Mouse (Mus musculus) lung, embryonic 14.5 days (tissue): ENCODE results near the gene Mucl3. TPM values are rescaled to one million over a fixed set of nuclear protein-coding genes. Genes with fewer than 3 reads are reported as not detected.
A peak's percentile ranks its signal among the peaks of the same experiment; 100 is the strongest.

Source experiments
- ATAC-seq: fragments of 200-750 bp; cut with Nextera tagmentation; 2 replicates; pipeline ENCODE4 v1.8.0; 2017; ENCODE audit warnings: mild to moderate bottlenecking, moderate TSS enrichment, moderate library complexity; ENCODE audit not compliant: insufficient read depth
- DNase-seq: peaks from one replicate; pipeline ENCODE4 v3.0.0-alpha.2; 2015
- H3K27ac ChIP-seq: fragments of 300-500 bp; sonication (generic); 2 replicates; pipeline ENCODE4 v1.5.1; 2014; ENCODE audit warnings: low read depth, mild to moderate bottlenecking, moderate library complexity
- H3K27me3 ChIP-seq: fragments of 300-500 bp; sonication (generic); 2 replicates; pipeline ENCODE4 v1.6.1; 2014; ENCODE audit warnings: low read length, control low read depth; ENCODE audit not compliant: insufficient read depth
- H3K36me3 ChIP-seq: fragments of 300-500 bp; sonication (generic); 2 replicates; pipeline ENCODE4 v1.6.1; 2014; ENCODE audit warnings: control low read depth; ENCODE audit not compliant: insufficient read depth
- H3K4me1 ChIP-seq: fragments of 300-500 bp; sonication (generic); 2 replicates; pipeline ENCODE4 v1.6.1; 2014; ENCODE audit warnings: antibody characterized with exemption, control low read depth; ENCODE audit not compliant: insufficient read depth
- H3K4me2 ChIP-seq: fragments of 300-500 bp; sonication (generic); 2 replicates; pipeline ENCODE4 v1.6.1; 2014; ENCODE audit warnings: mild to moderate bottlenecking
- H3K4me3 ChIP-seq: fragments of 300-500 bp; sonication (generic); 2 replicates; pipeline ENCODE4 v1.5.1; 2014; ENCODE audit warnings: low read depth, low read length
- H3K9ac ChIP-seq: fragments of 300-500 bp; sonication (generic); 2 replicates; pipeline ENCODE4 v1.6.1; 2014
- H3K9me3 ChIP-seq: fragments of 300-500 bp; sonication (generic); 2 replicates; pipeline ENCODE4 v1.6.1; 2016; ENCODE audit warnings: low read depth, low read length, control low read depth
- CTCF ChIP-seq: IDR thresholded peaks from 2 replicates; pipeline ENCODE4 v1.5.1; 2016; ENCODE audit warnings: antibody characterized with exemption, low read depth
- WGBS: fragments of 180-500 bp; shearing (Covaris S2); extraction: QIAGEN DNeasy Blood & Tissue Kit; methylation state at CpG from one replicate; pipeline ENCODE4 v1.1.7; 2014; 5-methylcytosine and 5-hydroxymethylcytosine counted together
- polyA plus RNA-seq: library from polyadenylated mRNA; unstranded; fragments of >200 nt; fragmentation: Nextera tagmentation; extraction: Ambion mirVana; gene quantifications from 2 replicates; pipeline ENCODE4 v1.2.1, GENCODE M21; 2014

The Mucl3 gene
- polyA plus RNA-seq, result 1.0 and 1.4 TPM in 2 replicates

DNA sequence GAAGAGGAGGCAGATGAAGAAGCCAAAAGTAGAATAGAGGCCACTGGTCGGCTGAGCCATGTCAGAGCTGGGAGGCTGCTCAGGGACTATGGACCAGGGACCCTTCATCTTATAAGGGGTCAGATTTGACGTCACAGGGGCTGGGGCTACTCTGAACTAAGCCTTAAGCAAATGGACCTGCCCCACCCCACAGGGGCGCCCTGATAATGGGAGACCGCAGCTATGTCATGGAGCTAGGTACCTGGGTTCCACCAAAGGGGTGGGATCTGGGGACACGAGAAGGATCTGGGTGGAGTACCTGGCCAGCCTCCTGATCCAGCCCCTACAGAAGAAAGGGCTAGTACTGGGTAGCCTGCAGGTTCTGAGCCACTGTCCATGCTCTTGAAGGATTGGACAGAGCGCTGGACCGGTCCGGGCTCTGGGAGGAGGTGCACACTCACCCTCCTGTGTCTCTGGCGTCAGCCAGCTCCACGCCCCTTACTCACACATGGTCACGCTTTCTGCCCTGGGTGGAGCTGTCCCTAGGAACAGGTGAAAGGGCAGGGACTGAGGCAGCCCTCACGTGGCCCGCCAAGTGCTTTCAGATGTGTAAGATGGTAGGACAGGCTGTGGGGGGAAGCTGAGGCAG is at the start of gene Mucl3:
Gene Mucl3 (minus strand): TSS at position 87 of the 628 bp plus-strand sequence.
- H3K9ac ChIP-seq, result no peak within 1 kb of the TSS
- ATAC-seq (no peak), DNase-seq (no peak)
- H3K36me3 ChIP-seq, result no peaks in the 10 kb centered on the region
- WGBS, result 69% methylated on average over 13 of the region's 13 CpGs
- H3K4me1 ChIP-seq, result no peaks in the 10 kb centered on the region
- no peak within 1 kb of the TSS for H3K4me2 ChIP-seq
- no peaks in the 10 kb centered on the region for H3K27me3 ChIP-seq
- TF ChIP-seq CTCF, result no peak
- H3K27ac ChIP-seq, result no peak within 1 kb of the TSS
- H3K4me3 ChIP-seq, result no peak within 1 kb of the TSS
- H3K9me3 ChIP-seq, result no peaks in the 10 kb centered on the region

GRCm38 (mm10) chr17:35692368-35692767 is 48.9 kb upstream of the Mucl3 start:
- Histone ChIP-seq H3K36me3 (peaks cover 70% of the 10 kb centered on the region), H3K4me2 (no peak overlapping the region), H3K4me3 (no peak overlapping the region), H3K9ac (no peak overlapping the region), H3K27me3 (no peaks in the 10 kb centered on the region), H3K27ac (no peak overlapping the region), H3K9me3 (peaks cover 4% of the 10 kb centered on the region; the same call in 1 of the 2 replicates), H3K4me1 (0 out of 2 replicates have a peak, but pooled peaks cover 4% of the 10 kb centered on the region)
- 75% methylated on average over 4 of the region's 4 CpGs for WGBS
- ATAC-seq, result no peak
- no peak for TF ChIP-seq CTCF
- no peak for DNase-seq

- Histone ChIP-seq H3K36me3 (peaks cover 76% of the 10 kb centered on the region), H3K27me3 (no peaks in the 10 kb centered on the region), H3K4me3 (no peak overlapping the region), H3K27ac (no peak overlapping the region), H3K4me1 (no peaks in the 10 kb centered on the region), H3K4me2 (no peak overlapping the region), H3K9me3 (peaks cover 4% of the 10 kb centered on the region; the same call in 1 of the 2 replicates), H3K9ac (no peak overlapping the region)
- no peak for DNase-seq
- 79% methylated on average over 4 of the region's 4 CpGs for WGBS
- ATAC-seq, result no peak
- TF ChIP-seq CTCF, result no peak
These were observed 48.3 kb upstream of the Mucl3 start for GRCm38 (mm10) chr17:35691811-35692210.

DNA sequence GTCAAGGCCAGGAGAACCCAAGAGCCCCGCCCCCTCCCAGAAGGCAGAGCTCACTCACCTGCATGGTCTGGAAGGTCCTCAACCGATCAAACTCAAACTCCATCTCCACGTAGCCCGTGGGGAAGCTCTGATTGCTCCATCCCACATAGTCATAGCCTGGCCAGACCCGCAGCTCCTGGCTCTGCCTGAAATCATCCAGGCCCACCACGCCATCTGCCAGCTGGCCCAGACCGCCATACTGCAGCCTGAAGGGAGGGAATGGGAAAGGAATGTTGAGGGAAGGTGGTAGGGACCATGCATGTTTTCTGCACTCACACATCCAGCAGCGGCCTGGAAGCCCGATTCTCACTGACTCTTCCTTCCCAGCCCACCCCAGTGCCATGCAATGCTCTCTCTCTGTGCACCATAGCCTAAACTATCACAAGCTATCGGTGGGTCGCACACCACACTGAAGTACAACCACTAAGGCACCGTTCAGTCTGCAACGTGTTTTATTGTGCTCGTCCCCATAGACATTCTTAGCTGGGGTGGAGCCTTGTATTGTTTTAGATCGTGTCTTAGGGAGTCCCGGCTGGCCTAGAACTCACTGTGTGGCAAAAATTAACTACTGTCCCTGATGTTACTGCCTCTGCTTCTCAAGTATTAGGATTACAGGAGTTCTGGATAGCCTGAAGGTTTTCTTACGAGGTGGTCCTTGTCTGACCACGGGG is 46.6 kb upstream of the Mucl3 start:
- Histone ChIP-seq H3K4me2 (no peak overlapping the region), H3K9ac (no peak overlapping the region), H3K27ac (no peak overlapping the region), H3K36me3 (peaks cover 86% of the 10 kb centered on the region), H3K4me3 (no peak overlapping the region), H3K4me1 (no peaks in the 10 kb centered on the region), H3K27me3 (no peaks in the 10 kb centered on the region), H3K9me3 (no peaks in the 10 kb centered on the region; the same call in 1 of the 2 replicates)
- WGBS, result 89% methylated on average over 18 of the region's 18 CpGs
- TF ChIP-seq CTCF, result no peak
- ATAC-seq, result no peak
- DNase-seq, result no peak

DNA sequence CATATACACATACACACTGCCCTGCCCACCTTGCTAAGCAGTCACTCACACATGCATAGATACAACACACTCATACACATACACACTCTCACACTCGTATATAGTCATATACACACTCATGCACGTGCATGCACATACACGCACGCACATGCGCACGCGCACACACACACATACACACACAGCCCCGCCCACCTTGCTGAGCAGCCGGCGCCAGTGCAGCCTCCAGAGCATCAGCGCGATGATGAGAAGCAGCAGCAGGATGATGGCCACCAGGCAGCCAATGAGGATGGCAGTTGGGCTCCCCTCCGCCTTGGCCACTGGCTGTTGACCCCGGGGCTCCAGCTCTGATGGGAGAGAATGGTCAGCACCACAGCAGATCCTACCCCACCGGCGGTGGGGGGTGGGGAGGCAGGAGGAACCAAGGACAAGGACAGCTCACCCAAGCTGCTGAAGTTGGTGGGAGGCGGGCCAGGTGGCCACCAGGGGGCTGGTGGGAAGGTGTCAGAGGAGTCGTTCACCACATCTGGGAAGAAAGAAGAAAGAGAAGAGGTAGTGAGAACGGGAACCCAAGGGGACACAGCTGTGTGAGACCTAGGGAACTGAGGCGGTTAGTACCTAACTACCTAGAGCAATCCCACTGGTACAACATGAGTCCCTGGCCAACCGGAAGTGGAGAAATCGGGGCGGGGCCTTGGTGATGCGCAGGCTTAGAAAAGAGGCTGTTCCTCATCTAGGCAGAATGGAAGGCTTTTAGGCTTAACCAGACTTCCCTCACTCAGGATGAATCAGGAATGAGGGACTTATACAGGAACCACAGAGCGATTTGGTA is 45.1 kb upstream of the Mucl3 start:
- 0 out of 2 replicates have a peak, but pooled peaks have one; percentile 23 for TF ChIP-seq CTCF
- H3K27ac ChIP-seq, result no peak overlapping the region
- ATAC-seq (no peak), DNase-seq (no peak)
- no peak overlapping the region for H3K9ac ChIP-seq
- H3K4me1 ChIP-seq, result no peaks in the 10 kb centered on the region
- H3K27me3 ChIP-seq, result no peaks in the 10 kb centered on the region
- H3K36me3 ChIP-seq, result peaks cover 99% of the 10 kb centered on the region
- 84% methylated on average over 25 of the region's 25 CpGs for WGBS
- no peaks in the 10 kb centered on the region for H3K9me3 ChIP-seq
- no peak overlapping the region for H3K4me2 ChIP-seq
- no peak overlapping the region for H3K4me3 ChIP-seq

GRCm38 (mm10) chr17:35685061-35685460 is 41.6 kb upstream of the Mucl3 start:
- no peak overlapping the region for H3K9ac ChIP-seq
- ATAC-seq (no peak), DNase-seq (no peak)
- WGBS, result 76% methylated on average over 9 of the region's 9 CpGs
- H3K4me3 ChIP-seq, result no peak overlapping the region
- peaks cover 92% of the 10 kb centered on the region for H3K36me3 ChIP-seq
- no peaks in the 10 kb centered on the region for H3K9me3 ChIP-seq
- H3K27ac ChIP-seq, result no peak overlapping the region
- H3K4me2 ChIP-seq, result no peak overlapping the region
- H3K4me1 ChIP-seq, result no peaks in the 10 kb centered on the region
- TF ChIP-seq CTCF, result no peak
- H3K27me3 ChIP-seq, result no peaks in the 10 kb centered on the region

GRCm38 (mm10) chr17:35681986-35682385 is 38.5 kb upstream of the Mucl3 start:
- H3K9ac ChIP-seq, result no peak overlapping the region
- TF ChIP-seq CTCF, result no peak
- H3K36me3 ChIP-seq, result peaks cover 62% of the 10 kb centered on the region
- no peak overlapping the region for H3K27ac ChIP-seq
- DNase-seq (no peak), ATAC-seq (no peak)
- no peaks in the 10 kb centered on the region for H3K9me3 ChIP-seq
- H3K4me3 ChIP-seq, result no peak overlapping the region
- H3K27me3 ChIP-seq, result no peaks in the 10 kb centered on the region
- H3K4me2 ChIP-seq, result no peak overlapping the region
- no peaks in the 10 kb centered on the region for H3K4me1 ChIP-seq
- 75% methylated on average over 13 of the region's 13 CpGs for whole genome bisulfite sequencing
